Mouse (Mus musculus) macrophage (primary cell): Measurements from ENCODE around the gene Cdh4. TPM values are rescaled to one million over a fixed set of nuclear protein-coding genes. Genes with fewer than 3 reads are reported as not detected.

Experiments used
- H3K27ac ChIP-seq: fragments of 350-480 bp; formaldehyde crosslinking; 2 replicates; pipeline ENCODE4 v1.9.0; 2021
- H3K36me3 ChIP-seq: fragments of 350-480 bp; formaldehyde crosslinking; 2 replicates; pipeline ENCODE4 v1.9.0; 2021; ENCODE audit errors: inconsistent target
- H3K4me3 ChIP-seq: fragments of 350-480 bp; formaldehyde crosslinking; 2 replicates; pipeline ENCODE4 v1.9.0; 2021; ENCODE audit errors: inconsistent target
- H3K79me2 ChIP-seq: fragments of 350-480 bp; formaldehyde crosslinking; 2 replicates; pipeline ENCODE4 v1.9.0; 2021; ENCODE audit errors: inconsistent target
- WGBS: methylation state at CpG from one replicate; pipeline ENCODE4 v1.1.7; 2026; ENCODE audit warnings: inconsistent platforms; ENCODE audit not compliant: missing documents; 5-methylcytosine and 5-hydroxymethylcytosine counted together
- polyA plus RNA-seq: library from polyadenylated mRNA; stranded (reverse); fragments of 250-400 nt; gene quantifications from 3 replicates; pipeline ENCODE4 v1.2.4, GENCODE M21; 2018; ENCODE audit warnings: inconsistent platforms

Cdh4 gene
- polyA plus RNA-seq, 1 experiment from 2014 or later: not detected

DNA sequence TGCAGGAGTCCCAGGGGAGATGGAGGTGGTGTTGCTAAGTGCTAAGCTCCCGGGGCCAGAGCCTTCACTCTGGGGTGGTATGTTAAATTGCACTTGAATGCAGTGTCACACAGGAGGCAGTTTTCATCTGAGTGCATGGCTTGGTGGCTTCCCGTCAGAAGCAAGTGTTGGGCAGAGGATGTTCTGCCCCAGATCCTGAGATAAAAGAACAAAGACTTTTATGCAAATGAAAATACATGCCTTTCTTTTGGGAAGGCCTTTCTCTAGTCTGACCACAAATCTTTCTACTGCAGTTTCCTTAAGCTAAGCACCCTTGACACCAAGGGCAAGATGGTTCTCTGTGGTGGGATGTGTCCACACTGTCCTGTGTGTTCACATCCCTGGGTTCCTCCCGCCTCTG, 136.1 kb downstream of the Cdh4 start:
- H3K4me3 ChIP-seq: no peak overlapping the region
- H3K36me3 ChIP-seq: no peaks in the 10 kb centered on the region
- H3K79me2 ChIP-seq: no peaks in the 10 kb centered on the region
- no peak overlapping the region for H3K27ac ChIP-seq
- 60% methylated on average over 3 of the region's 3 CpGs for WGBS

DNA sequence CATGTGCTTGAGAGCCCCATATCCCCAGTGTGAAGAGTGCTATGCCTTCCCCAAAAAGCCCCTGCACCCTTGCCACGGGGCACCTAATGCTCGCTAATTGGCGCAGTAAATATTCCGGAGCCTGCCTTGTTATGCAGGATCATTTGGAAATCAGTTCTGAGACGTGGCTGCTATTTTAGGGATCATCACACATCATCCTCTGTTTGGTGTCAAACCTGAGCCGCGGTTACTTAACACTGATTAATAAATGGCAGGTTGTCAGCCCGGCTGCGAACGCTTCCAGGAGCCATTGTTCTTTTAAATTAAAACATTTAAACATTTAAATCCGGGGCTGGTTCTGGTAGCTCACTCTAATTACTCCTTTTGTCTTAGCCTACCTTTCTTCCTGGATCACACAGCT, 136.6 kb downstream of the Cdh4 start:
- no peak overlapping the region for H3K27ac ChIP-seq
- no peaks in the 10 kb centered on the region for H3K36me3 ChIP-seq
- H3K4me3 ChIP-seq: no peak overlapping the region
- 77% methylated on average over 11 of the region's 11 CpGs for WGBS
- H3K79me2 ChIP-seq: no peaks in the 10 kb centered on the region

DNA sequence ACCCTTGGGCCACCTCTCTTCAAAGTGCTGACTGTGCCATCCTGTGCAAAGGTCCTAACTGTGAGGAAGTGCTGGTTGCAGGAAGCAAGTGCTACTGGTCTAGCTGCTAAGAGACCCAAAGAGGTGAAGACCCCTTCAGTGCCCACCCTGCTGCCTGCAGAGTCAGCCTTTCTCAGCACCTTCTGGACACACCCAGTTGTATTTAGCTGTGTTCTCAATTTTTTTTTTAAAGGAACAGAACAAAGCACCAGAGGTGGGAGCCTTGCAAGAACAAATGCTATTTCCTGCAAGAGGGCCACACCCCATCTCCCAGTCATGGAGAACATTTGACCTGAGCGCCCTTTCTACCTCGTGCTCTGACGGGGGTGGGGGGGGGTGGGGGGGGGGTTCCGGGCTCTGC, 138.2 kb downstream of the Cdh4 start:
- WGBS: 38% methylated on average over 4 of the region's 4 CpGs
- H3K4me3 ChIP-seq: no peak overlapping the region
- no peaks in the 10 kb centered on the region for H3K36me3 ChIP-seq
- no peaks in the 10 kb centered on the region for H3K79me2 ChIP-seq
- no peak overlapping the region for H3K27ac ChIP-seq

DNA sequence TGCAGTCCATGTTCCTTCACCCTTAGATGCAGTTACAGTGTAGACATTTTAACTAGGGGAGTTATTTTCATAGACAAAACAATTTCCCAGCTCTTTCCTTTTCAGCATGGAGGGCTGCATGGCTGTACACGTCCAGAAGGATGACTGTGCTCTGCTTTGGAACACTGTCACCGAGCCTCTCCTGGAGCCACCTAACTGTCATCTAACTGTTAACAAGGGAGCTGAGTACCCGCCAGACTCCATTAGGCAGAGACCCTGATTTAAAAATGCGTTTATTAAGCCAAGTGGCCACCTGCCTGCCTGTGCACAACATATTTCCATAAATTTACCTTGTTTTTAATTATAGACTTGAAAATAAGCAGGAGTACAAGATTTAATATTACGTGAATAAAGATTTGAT, 138.8 kb downstream of the Cdh4 start:
- 79% methylated on average over 5 of the region's 5 CpGs for WGBS
- H3K79me2 ChIP-seq: no peaks in the 10 kb centered on the region
- no peak overlapping the region for H3K4me3 ChIP-seq
- no peak overlapping the region for H3K27ac ChIP-seq
- H3K36me3 ChIP-seq: no peaks in the 10 kb centered on the region

DNA sequence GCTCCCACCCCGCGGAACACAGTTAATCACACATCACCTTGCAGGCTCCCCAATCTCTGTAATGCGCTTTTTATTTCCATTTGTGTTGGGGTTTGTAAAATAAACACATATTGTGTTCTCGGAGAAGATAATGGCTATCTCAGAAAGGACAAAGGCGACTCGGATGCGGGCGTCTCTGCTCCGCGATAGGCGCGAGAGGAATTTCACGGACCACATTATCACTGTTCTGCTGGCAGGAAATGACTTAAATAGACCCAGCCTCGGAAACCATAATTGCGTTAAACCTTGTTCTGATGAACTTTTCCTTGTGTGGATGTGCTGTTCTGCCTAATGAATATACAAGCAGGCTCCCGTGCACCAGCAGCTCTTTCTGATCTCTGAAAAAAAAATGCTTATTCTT, 140.7 kb downstream of the Cdh4 start:
- no peak overlapping the region for H3K4me3 ChIP-seq
- no peaks in the 10 kb centered on the region for H3K79me2 ChIP-seq
- H3K27ac ChIP-seq: no peak overlapping the region
- no peaks in the 10 kb centered on the region for H3K36me3 ChIP-seq
- 68% methylated on average over 16 of the region's 16 CpGs for whole genome bisulfite sequencing

DNA sequence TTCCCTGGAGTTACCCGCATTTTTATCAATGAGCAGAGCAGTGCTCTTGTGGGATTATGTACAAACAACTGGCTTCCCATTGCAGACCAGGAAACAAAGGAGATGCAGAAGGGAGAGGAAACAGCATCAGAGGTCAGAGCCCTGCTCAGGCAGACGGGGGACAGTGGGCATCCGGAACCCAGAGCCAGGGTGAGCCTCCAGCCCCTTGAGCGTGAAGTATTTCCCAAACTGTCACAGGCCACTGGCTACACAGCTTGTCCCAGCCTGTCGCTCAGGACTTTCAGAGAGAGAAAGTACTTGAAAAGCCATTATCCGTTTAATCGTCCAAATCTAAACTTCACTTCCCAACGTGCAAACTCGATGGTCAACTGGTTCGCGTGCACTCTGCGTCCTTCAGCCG, 142.4 kb downstream of the Cdh4 start:
- Histone ChIP-seq H3K36me3 (no peaks in the 10 kb centered on the region), H3K4me3 (no peak overlapping the region), H3K27ac (no peak overlapping the region), H3K79me2 (no peaks in the 10 kb centered on the region)
- WGBS: 70% methylated on average over 13 of the region's 13 CpGs

DNA sequence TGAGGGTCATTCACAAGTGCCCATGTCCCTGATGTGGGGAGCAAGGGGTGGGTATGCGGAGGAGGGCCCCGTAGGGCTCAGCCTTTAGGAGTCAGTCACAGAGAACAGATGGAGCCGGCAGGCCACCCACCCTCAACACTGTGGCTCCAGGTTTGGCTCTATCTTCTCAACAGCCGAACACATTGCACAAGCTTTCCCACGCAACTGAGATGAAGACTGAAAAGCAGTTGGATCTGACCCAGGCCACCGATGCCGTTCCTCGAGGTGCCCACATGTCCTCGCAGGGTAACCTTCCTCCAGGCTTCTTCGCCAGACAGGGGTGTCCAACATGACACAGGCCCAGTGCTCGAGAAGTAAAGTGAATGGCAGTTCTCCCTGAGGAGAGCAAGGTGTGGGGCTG, 144.2 kb downstream of the Cdh4 start:
- H3K27ac ChIP-seq: no peak overlapping the region
- H3K4me3 ChIP-seq: no peak overlapping the region
- no peaks in the 10 kb centered on the region for H3K36me3 ChIP-seq
- WGBS: 84% methylated on average over 11 of the region's 11 CpGs
- no peaks in the 10 kb centered on the region for H3K79me2 ChIP-seq

DNA sequence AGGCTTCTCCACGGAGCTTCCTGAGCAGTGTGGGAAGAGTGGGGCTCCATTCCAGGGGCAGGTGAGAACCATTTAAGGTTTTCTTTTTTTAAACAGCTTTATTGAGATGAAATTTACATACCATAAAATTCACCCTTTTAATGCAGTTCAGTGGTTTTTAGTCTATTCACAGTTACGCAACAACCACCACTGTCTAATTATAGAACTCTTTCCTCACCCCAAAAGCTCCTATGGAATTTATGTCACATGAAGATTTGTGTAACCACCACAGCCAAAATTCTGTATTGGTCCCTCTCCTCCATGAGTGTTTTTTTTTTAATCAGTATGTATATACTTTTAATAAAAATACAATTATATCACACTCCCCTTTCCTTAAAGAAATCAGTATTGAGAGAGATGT, 144.8 kb downstream of the Cdh4 start:
- Histone ChIP-seq H3K36me3 (no peaks in the 10 kb centered on the region), H3K79me2 (no peaks in the 10 kb centered on the region), H3K4me3 (no peak overlapping the region), H3K27ac (no peak overlapping the region)
- WGBS: 45% methylated on average over 1 of the region's 2 CpGs

DNA sequence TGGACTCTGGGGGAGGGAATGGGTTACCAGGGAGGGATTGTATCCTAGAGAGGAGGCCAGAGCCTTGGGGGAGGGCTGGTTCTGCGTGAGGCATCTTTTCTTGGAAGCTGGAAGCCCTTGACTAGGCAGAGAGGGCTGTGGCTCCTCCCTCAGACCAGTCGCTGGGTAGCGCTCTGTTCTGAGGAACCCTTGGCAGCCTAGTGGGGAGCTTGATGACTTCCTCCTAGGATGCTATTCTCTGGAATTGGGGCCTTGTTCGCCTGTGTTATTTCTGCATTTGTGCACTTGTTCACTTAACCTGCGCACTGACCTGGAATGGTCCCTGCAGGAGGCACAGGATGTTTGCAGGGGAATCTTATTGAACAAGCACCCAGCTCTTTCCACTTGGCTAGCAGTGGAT, 149.4 kb downstream of the Cdh4 start:
- Histone ChIP-seq H3K4me3 (no peak overlapping the region), H3K27ac (no peak overlapping the region), H3K36me3 (no peaks in the 10 kb centered on the region), H3K79me2 (no peaks in the 10 kb centered on the region)
- 55% methylated on average over 5 of the region's 5 CpGs for WGBS

DNA sequence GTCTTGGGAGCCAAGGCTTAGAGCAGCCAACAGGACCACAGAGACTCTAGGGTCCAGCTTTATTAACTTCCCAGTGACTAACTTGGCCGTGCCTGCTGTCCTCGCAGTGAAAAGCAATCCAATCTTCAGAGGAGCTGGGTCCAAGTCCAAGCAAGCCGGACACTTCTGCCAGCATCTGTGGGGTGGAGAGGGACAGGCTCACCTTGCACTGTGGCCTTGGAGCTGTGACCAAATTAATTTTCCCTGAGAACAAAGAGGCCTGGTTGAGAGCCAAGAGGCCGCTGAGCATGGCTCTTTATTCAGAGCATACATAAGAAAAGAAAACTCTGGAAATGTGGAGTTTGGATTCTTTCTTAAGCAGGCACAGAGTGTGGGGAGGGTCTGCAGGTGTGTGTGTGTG, 152.8 kb downstream of the Cdh4 start:
- H3K36me3 ChIP-seq: no peaks in the 10 kb centered on the region
- no peak overlapping the region for H3K4me3 ChIP-seq
- H3K27ac ChIP-seq: no peak overlapping the region
- 89% methylated on average over 4 of the region's 4 CpGs for WGBS
- H3K79me2 ChIP-seq: no peaks in the 10 kb centered on the region

DNA sequence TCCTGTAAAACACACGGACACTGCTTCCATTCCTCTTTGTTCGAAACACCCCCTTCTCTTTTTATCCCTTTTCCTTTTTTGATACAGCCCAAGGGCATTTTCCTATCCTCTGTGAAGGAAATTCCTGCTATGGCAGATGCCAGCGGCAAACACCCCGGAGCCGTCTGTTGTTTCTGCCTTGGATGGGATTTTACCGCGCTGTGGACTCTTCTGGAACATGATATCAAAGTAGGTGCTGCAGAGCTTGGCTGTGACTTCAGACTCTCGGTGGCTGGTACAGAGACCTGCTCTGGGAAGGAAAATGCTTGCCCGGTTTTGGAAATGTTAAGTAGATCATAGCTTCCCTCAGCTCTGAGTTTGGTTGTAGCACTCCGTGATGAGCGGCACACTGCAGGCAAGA, 156.7 kb downstream of the Cdh4 start:
- 93% methylated on average over 11 of the region's 11 CpGs for WGBS
- H3K36me3 ChIP-seq: no peaks in the 10 kb centered on the region
- H3K79me2 ChIP-seq: no peaks in the 10 kb centered on the region
- no peak overlapping the region for H3K27ac ChIP-seq
- no peak overlapping the region for H3K4me3 ChIP-seq

DNA sequence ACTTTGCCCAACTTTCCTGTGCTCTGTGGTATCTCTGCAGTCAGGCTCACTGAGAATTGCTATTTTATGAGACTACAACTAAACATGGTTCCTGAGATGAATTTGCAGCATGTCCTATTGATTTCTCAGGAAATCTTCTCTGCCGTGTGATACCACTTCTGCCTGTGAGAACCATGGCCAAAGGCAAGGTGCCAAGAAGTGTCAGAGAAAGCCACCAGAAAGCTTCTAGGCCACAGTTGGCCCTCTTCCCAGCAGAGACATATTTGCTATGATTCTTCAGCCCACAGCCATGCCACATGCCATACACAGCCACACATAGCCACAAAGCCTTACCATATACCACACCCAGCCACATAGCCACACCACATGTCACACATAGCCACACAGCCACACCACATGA, 157.7 kb downstream of the Cdh4 start:
- H3K36me3 ChIP-seq: no peaks in the 10 kb centered on the region
- H3K4me3 ChIP-seq: no peak overlapping the region
- 43% methylated on average over 1 of the region's 1 CpGs for WGBS
- H3K27ac ChIP-seq: no peak overlapping the region
- no peaks in the 10 kb centered on the region for H3K79me2 ChIP-seq

DNA sequence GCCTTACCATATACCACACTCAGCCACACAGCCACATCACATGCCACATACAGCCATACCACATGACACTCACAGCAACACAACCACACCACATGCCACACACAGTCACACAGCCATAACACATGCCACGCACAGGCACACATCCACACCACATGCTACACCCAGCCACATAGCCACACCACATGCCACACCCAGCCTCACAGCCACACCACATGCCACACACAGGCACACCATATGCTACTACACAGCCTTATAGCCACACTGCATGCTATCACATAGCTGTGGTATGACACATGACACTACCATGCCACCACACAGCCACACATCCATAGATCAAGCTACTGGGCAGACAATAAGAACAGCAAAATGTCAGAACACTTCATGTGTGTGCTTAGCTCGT, 158.1 kb downstream of the Cdh4 start:
- Histone ChIP-seq H3K4me3 (no peak overlapping the region), H3K36me3 (no peaks in the 10 kb centered on the region), H3K27ac (no peak overlapping the region), H3K79me2 (no peaks in the 10 kb centered on the region)
- WGBS: 71% methylated on average over 2 of the region's 2 CpGs

DNA sequence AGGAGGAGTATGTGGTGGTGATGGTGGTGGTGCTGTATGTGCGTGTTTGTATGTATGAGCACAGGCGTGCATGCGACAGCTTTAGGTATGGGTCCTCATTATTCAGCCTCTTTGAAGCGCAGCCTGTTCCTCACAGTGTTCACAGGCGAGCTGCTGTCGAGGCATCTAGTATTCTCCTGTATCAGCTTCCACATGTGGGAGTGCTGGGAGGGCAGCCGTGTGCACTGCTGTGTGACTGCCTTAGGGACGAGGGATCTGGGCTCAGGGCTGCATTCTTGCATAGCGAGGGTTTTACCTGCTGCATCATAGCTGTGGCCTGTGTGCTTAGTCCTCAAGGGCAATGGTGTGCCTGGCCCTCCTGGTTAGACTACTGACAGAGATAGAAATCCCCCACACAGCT, 158.9 kb downstream of the Cdh4 start:
- Histone ChIP-seq H3K36me3 (no peaks in the 10 kb centered on the region), H3K79me2 (no peaks in the 10 kb centered on the region), H3K27ac (no peak overlapping the region), H3K4me3 (no peak overlapping the region)
- 79% methylated on average over 9 of the region's 9 CpGs for WGBS

DNA sequence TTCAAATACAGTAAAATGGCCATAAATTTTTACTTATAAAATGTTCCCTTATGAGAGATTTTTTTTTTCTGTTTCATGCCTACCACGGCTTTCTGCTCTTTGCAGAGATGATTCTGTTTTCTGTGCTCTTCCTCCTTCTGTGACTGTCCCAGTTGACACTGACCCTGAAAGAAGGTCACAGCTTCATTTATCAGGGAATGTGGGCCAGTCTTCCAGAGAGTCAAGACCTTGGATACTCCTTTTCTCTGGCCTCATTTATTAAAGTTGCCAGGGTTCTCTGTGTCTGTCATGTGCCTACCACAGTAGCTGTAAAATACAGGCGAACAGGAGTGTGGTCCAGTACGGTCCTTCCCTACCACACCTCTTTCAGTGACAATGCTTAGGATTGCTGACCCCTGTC, 162.5 kb downstream of the Cdh4 start:
- H3K4me3 ChIP-seq: no peak overlapping the region
- WGBS: 90% methylated on average over 3 of the region's 3 CpGs
- no peaks in the 10 kb centered on the region for H3K79me2 ChIP-seq
- no peak overlapping the region for H3K27ac ChIP-seq
- no peaks in the 10 kb centered on the region for H3K36me3 ChIP-seq

DNA sequence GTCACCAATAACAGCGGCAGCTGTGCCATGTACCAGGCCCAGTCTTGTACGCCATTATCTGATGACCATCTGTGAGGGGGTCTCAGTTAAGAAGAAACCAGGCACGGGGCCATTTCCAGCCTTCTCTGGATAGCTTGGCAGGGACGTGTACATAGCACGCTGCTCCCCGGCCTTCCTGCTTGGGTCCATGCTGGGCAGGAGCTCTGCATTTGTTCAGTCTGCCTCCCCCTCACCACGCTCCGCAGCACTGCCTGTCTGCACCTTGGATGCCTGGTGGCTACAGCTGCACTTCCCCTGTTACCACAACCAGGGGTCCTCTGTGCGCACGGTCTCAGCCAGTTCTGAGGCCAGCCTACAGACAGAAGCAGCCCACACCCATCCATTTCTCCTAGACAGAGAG, 163.0 kb downstream of the Cdh4 start:
- Histone ChIP-seq H3K79me2 (no peaks in the 10 kb centered on the region), H3K36me3 (no peaks in the 10 kb centered on the region), H3K27ac (no peak overlapping the region), H3K4me3 (no peak overlapping the region)
- WGBS: 89% methylated on average over 8 of the region's 10 CpGs
